Mouse (Mus musculus) cerebellum, adult 2 months (tissue): ENCODE data around the gene Filip1l. TPM values are rescaled to one million over a fixed set of nuclear protein-coding genes. Genes with fewer than 3 reads are reported as not detected.
A peak's percentile ranks its signal among the peaks of the same experiment; 100 is the strongest.

Experiments used
- DNase-seq, 2 experiments: peaks; one replicate each; pipeline ENCODE4 v3.0.0; 2021
- H3K27ac ChIP-seq: fragments of 200-500 bp; 2 replicates; pipeline ENCODE4 v1.5.1; 2012; ENCODE audit warnings: low read length, control low read depth, inconsistent platforms; ENCODE audit not compliant: insufficient read depth
- H3K27me3 ChIP-seq: fragments of 200-500 bp; 2 replicates; pipeline ENCODE4 v1.6.1; 2012; ENCODE audit warnings: inconsistent platforms, mild to moderate bottlenecking, low read length, moderate library complexity; ENCODE audit not compliant: control insufficient read depth, insufficient read depth
- H3K4me1 ChIP-seq: fragments of 200-500 bp; 2 replicates; pipeline ENCODE4 v1.6.1; 2011; ENCODE audit warnings: low read length; ENCODE audit not compliant: control insufficient read depth, insufficient read depth
- H3K4me3 ChIP-seq: fragments of 200-500 bp; replicated peaks from 2 replicates; pipeline ENCODE3; 2011; ENCODE audit warnings: mild to moderate bottlenecking, low read depth, low read length, control low read depth; ENCODE audit not compliant: insufficient read depth
- CTCF ChIP-seq: fragments of 200-500 bp; IDR thresholded peaks from 2 replicates; pipeline ENCODE4 v1.5.1; 2011; ENCODE audit warnings: low read depth, mild to moderate bottlenecking, control low read depth, low read length, moderate library complexity, borderline replicate concordance; ENCODE audit not compliant: insufficient read depth
- POLR2A ChIP-seq: fragments of 200-500 bp; IDR thresholded peaks from 2 replicates; pipeline ENCODE4 v1.6.1; 2011; ENCODE audit warnings: low read length, control low read depth, borderline replicate concordance; ENCODE audit not compliant: insufficient read depth
- WGBS: fragments of 180-500 bp; shearing (Covaris S2); methylation state at CpG from one replicate; pipeline ENCODE4 v1.1.7; 2018; 5-methylcytosine and 5-hydroxymethylcytosine counted together
- polyA plus RNA-seq: library from polyadenylated mRNA; depleted of rRNA; stranded (reverse); fragments of >200 nt; gene quantifications from 2 replicates; pipeline ENCODE4 v1.2.3, GENCODE M21; 2012

Filip1l gene
- polyA plus RNA-seq, 1 experiment: 1.6 TPM

GRCm38 (mm10) chr16:57568648-57569404 lies 215.9 kb downstream of the Filip1l start:
- Histone ChIP-seq H3K27ac (no peak overlapping the region), H3K27me3 (no peaks in the 10 kb centered on the region), H3K4me1 (no peaks in the 10 kb centered on the region), H3K4me3 (no peak overlapping the region)
- no peak for DNase-seq
- TF ChIP-seq CTCF (no peak), POLR2A (no peak)
- WGBS: 96% methylated on average over 7 of the region's 7 CpGs

DNA sequence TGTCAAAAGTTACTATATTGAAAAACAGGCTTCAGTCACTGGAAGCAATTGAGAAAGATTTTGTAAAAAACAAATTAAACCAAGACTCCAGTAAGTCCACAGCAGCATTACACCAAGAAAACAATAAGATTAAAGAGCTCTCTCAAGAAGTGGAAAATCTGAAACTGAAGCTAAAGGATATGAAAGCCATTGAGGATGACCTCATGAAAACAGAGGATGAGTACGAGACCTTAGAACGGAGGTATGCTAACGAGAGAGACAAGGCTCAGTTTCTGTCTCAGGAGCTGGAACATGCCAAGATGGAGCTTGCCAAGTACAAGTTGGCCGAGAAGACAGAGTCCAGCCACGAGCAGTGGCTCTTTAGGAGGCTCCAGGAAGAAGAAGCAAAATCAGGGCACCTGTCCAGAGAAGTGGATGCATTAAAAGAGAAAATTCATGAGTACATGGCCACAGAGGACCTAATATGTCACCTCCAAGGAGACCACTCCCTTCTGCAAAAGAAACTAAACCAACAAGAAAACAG lies 218.0 kb downstream of the Filip1l start:
- TF ChIP-seq CTCF (no peak), POLR2A (no peak)
- no peaks in the 10 kb centered on the region for H3K27me3 ChIP-seq
- no peak overlapping the region for H3K4me3 ChIP-seq
- WGBS: 9% methylated on average over 5 of the region's 5 CpGs
- peak in 1 of 2 experiments; percentile 15 for DNase-seq
- H3K27ac ChIP-seq: no peak overlapping the region
- no peaks in the 10 kb centered on the region for H3K4me1 ChIP-seq

- no peak for DNase-seq
- 90% methylated on average over 1 of the region's 1 CpGs for WGBS
- Histone ChIP-seq H3K27ac (no peak overlapping the region), H3K4me3 (no peak overlapping the region), H3K27me3 (no peaks in the 10 kb centered on the region), H3K4me1 (no peaks in the 10 kb centered on the region)
- TF ChIP-seq POLR2A (no peak), CTCF (no peak)
Observed at GRCm38 (mm10) chr16:57573831-57574230, 220.9 kb downstream of the Filip1l start.

GRCm38 (mm10) chr16:57575764-57576388 lies 223.0 kb downstream of the Filip1l start:
- H3K4me1 ChIP-seq: no peaks in the 10 kb centered on the region
- no peak for TF ChIP-seq CTCF
- no peak for TF ChIP-seq POLR2A
- H3K4me3 ChIP-seq: no peak overlapping the region
- H3K27me3 ChIP-seq: no peaks in the 10 kb centered on the region
- DNase-seq: no peak
- 98% methylated on average over 1 of the region's 1 CpGs for WGBS
- no peak overlapping the region for H3K27ac ChIP-seq

- no peaks in the 10 kb centered on the region for H3K27me3 ChIP-seq
- no peak overlapping the region for H3K4me3 ChIP-seq
- 94% methylated on average over 1 of the region's 1 CpGs for WGBS
- H3K4me1 ChIP-seq: no peaks in the 10 kb centered on the region
- DNase-seq: no peak
- no peak overlapping the region for H3K27ac ChIP-seq
- TF ChIP-seq CTCF: no peak
- TF ChIP-seq POLR2A: no peak
Observed at GRCm38 (mm10) chr16:57577519-57577918, 224.6 kb downstream of the Filip1l start.

DNA sequence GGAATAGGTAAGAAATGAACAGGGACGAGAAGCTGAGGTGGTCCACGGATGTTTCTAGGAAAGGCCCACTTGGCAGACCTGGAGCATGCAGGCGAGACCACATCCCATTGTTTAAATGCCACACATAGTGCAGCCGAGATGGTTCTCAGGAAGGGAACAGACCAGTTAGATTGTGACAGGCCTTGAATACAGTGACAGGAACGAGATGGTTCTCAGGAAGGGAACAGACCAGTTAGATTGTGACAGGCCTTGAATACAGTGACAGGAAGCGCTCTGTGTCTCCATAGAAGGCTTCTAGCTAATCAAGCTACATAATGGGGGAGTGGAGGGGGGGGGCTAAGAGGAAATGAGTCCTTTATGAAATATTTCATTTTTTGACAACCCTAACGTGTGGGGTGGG lies 227.1 kb downstream of the Filip1l start:
- H3K4me1 ChIP-seq: no peaks in the 10 kb centered on the region
- DNase-seq: no peak
- H3K27ac ChIP-seq: no peak overlapping the region
- H3K4me3 ChIP-seq: no peak overlapping the region
- WGBS: 74% methylated on average over 7 of the region's 7 CpGs
- TF ChIP-seq CTCF: no peak
- TF ChIP-seq POLR2A: no peak
- no peaks in the 10 kb centered on the region for H3K27me3 ChIP-seq

DNA sequence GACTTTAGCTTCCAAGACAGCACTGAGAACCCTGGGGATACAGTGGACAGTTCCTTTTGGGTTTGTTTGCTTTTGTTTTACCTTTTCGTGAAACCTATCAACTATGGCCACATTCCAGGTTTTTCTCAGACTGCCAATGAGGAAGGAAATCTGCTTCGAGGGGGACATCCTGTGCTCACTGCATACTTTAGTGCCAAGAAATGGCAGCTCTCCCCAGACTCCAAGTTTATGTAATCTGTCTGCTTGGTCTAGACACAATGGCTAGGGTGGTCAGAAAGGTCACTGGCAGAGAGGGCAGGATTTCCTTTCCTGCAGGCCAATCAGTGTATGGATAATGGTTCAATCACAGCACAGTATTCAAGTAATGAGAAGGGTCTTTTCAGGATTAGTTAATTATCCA lies 229.1 kb downstream of the Filip1l start:
- Histone ChIP-seq H3K4me1 (no peaks in the 10 kb centered on the region), H3K4me3 (no peak overlapping the region), H3K27me3 (no peaks in the 10 kb centered on the region), H3K27ac (no peak overlapping the region)
- no peak for TF ChIP-seq POLR2A
- TF ChIP-seq CTCF: no peak
- no peak for DNase-seq
- 46% methylated on average over 2 of the region's 2 CpGs for WGBS

DNA sequence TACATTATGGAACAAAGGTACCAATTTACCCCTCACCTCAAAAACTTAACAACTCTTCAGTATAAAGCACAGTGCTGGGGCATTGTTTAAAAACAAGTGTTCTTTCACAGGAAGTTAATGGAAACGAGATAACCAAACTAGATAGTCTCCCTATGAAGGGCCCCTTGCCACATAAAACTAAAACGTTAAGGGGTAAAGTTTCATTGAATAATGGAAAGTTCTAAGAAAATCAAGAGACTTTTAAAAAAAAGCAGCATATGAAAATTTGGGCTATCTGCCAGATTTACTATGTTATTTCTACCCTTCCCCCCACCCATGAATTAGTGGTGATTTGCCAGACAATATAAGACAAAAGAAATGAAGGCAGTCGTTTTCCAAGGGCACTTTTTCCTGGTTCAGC lies 232.3 kb downstream of the Filip1l start:
- no peak overlapping the region for H3K4me3 ChIP-seq
- TF ChIP-seq CTCF (no peak), POLR2A (no peak)

More for the DNA sequence above, 232.3 kb downstream of the Filip1l start:
- Histone ChIP-seq H3K27me3 (no peaks in the 10 kb centered on the region), H3K4me1 (no peaks in the 10 kb centered on the region), H3K27ac (no peak overlapping the region)
- 52% methylated on average over 3 of the region's 3 CpGs for WGBS
- no peak for DNase-seq
